Mouse (Mus musculus) forebrain, postnatal 0 days (tissue): ENCODE measurements around the gene Ano7. TPM values are rescaled to one million over a fixed set of nuclear protein-coding genes. Genes with fewer than 3 reads are reported as not detected.

Source experiments
- ATAC-seq: fragments of 200-750 bp; cut with Nextera tagmentation; 2 replicates; pipeline ENCODE4 v1.8.0; 2017; ENCODE audit warnings: mild to moderate bottlenecking, moderate library complexity
- DNase-seq: peaks from one replicate; pipeline ENCODE4 v3.0.0-alpha.2; 2015
- H3K27ac ChIP-seq: fragments of 300-500 bp; sonication (generic); 2 replicates; pipeline ENCODE4 v1.5.1; 2014; ENCODE audit warnings: low read depth, mild to moderate bottlenecking, antibody characterized with exemption, low read length, moderate library complexity, mixed read lengths
- H3K27me3 ChIP-seq: fragments of 300-500 bp; sonication (generic); 2 replicates; pipeline ENCODE4 v1.6.1; 2014; ENCODE audit warnings: mild to moderate bottlenecking, low read length, mixed read lengths; ENCODE audit not compliant: insufficient read depth
- H3K36me3 ChIP-seq: fragments of 300-500 bp; sonication (generic); 2 replicates; pipeline ENCODE4 v1.6.1; 2014; ENCODE audit warnings: mild to moderate bottlenecking, moderate library complexity; ENCODE audit not compliant: insufficient read depth
- H3K4me1 ChIP-seq: fragments of 300-500 bp; sonication (generic); 2 replicates; pipeline ENCODE4 v1.6.1; 2014; ENCODE audit warnings: antibody characterized with exemption; ENCODE audit not compliant: insufficient read depth
- H3K4me2 ChIP-seq: fragments of 300-500 bp; sonication (generic); 2 replicates; pipeline ENCODE4 v1.6.1; 2014; ENCODE audit warnings: low read depth, mild to moderate bottlenecking, moderate library complexity
- H3K4me3 ChIP-seq: fragments of 300-500 bp; sonication (generic); 2 replicates; pipeline ENCODE4 v1.5.1; 2014; ENCODE audit warnings: low read depth, low read length, mixed read lengths
- H3K9ac ChIP-seq: fragments of 300-500 bp; sonication (generic); 2 replicates; pipeline ENCODE4 v1.6.1; 2014; ENCODE audit warnings: mild to moderate bottlenecking
- H3K9me3 ChIP-seq: fragments of 300-500 bp; sonication (generic); 2 replicates; pipeline ENCODE4 v1.6.1; 2016; ENCODE audit warnings: low read length
- CTCF ChIP-seq: sonication (generic); IDR thresholded peaks from 2 replicates; pipeline ENCODE4 v1.5.1; 2016; ENCODE audit warnings: antibody characterized with exemption, control low read depth, low read depth
- WGBS: fragments of 180-500 bp; shearing (Covaris S2); extraction: QIAGEN DNeasy Blood & Tissue Kit; methylation state at CpG from one replicate; pipeline ENCODE4 v1.1.7; 2014; 5-methylcytosine and 5-hydroxymethylcytosine counted together
- polyA plus RNA-seq: library from polyadenylated mRNA; unstranded; fragments of >200 nt; fragmentation: Nextera tagmentation; extraction: Ambion mirVana; gene quantifications from 2 replicates; pipeline ENCODE4 v1.2.1, GENCODE M21; 2015
- total RNA-seq: library from RNA; depleted of rRNA; stranded (reverse); fragments of >200 nt; gene quantifications from 2 replicates; pipeline ENCODE4 v1.2.3, GENCODE M21; 2014

Ano7 gene
- total and polyA plus RNA-seq, 2 experiments from 2014 or later, result 0.59 to 1.7 TPM

DNA sequence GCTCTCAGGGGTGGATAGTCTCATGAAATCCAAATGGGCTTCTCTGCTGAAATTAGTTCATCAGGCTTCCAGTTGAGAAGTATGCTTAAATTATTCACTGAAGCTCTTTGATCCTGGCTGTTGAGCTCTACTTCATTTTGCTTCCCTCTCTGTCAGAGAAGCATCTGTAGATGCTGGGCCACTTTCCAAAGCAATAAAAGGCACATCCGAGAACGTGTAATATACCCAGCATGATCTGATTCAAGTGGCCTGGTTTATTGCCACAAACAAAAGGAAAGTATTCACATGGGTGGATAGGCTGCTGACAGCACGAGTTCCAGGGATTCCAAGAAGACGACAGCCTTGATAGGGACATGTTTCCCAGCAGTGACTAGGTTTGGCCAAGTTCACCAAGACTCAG is 24.0 kb upstream of the Ano7 start:
- Histone ChIP-seq H3K4me2 (no peak overlapping the region), H3K27me3 (no peaks in the 10 kb centered on the region), H3K9me3 (no peaks in the 10 kb centered on the region), H3K9ac (no peak overlapping the region), H3K36me3 (peaks cover 56% of the 10 kb centered on the region), H3K4me3 (no peak overlapping the region), H3K4me1 (0 out of 2 replicates have a peak, but pooled peaks cover under 1% of the 10 kb centered on the region), H3K27ac (no peak overlapping the region)
- no peak for ATAC-seq
- DNase-seq, result no peak
- 57% methylated on average over 4 of the region's 4 CpGs for WGBS
- no peak for TF ChIP-seq CTCF

DNA sequence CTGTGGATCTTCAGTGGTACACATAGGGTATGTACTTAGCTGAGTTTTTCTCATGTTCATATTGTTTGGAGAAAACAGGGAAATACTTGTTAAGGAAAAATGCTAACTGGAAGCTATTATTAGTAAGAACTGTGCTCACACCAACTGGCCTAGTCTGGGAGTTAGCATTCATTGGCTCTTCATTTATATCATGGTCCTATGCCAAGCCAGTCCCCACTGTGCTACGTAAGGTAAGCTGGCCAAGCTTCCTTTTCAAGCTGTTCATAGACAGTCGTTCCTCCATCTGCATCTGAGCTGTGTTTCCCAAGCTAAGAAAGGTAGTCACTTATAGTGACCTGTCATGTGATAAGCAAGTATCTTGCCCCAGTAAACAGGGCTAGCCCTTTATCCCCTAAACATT is 21.0 kb upstream of the Ano7 start:
- H3K27me3 ChIP-seq, result no peaks in the 10 kb centered on the region
- ATAC-seq (no peak), DNase-seq (no peak)
- no peak overlapping the region for H3K9ac ChIP-seq
- no peak for TF ChIP-seq CTCF
- peaks cover 69% of the 10 kb centered on the region for H3K36me3 ChIP-seq
- 73% methylated on average over 2 of the region's 2 CpGs for WGBS
- no peak overlapping the region for H3K4me3 ChIP-seq
- H3K9me3 ChIP-seq, result no peaks in the 10 kb centered on the region
- H3K4me2 ChIP-seq, result no peak overlapping the region
- no peaks in the 10 kb centered on the region for H3K4me1 ChIP-seq
- H3K27ac ChIP-seq, result no peak overlapping the region

DNA sequence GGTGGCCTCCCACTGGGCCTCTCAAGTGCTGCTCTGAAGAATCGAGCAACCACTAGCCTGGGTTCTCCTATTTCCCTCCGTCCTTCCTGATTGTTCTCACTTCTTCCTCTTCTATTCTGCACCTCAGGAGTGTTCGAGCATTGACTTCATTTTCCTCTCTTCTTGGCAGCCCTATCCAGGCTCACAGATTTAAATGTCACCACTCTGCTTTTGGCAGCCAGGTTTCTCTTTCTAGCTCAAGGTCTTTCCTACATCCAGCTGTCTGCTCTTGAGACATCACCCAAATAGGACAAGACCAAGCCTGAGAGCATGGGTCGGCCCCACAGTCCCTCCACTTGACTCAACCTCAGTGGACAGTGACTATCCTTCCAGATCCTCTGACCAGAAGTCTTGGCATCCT is 11.1 kb upstream of the Ano7 start:
- Histone ChIP-seq H3K36me3 (peaks cover 68% of the 10 kb centered on the region), H3K9ac (no peak overlapping the region)
- no peak for TF ChIP-seq CTCF

DNA sequence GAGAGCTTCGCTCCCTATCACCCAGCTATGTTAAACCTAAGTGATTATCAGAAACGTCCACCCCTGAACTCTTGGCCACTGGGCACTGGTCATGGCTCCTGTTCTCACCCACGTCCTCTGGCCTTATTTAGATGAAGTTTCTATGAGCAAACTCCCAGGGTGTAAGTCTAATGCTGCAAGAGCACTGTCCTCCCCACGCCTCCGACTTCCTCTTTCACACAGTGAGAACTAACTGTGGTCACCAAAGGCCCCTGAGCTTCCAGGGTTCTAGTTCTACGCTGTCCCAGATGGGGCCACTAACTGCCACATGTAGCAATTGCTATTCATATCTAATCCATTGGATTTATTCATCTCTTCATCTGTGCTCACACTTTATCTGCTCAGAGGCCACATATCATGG is 8.1 kb upstream of the Ano7 start:
- H3K27me3 ChIP-seq, result no peaks in the 10 kb centered on the region
- H3K27ac ChIP-seq, result no peak overlapping the region
- H3K9ac ChIP-seq, result no peak overlapping the region
- no peaks in the 10 kb centered on the region for H3K4me1 ChIP-seq
- no peak overlapping the region for H3K4me2 ChIP-seq
- no peak overlapping the region for H3K4me3 ChIP-seq
- no peaks in the 10 kb centered on the region for H3K9me3 ChIP-seq
- DNase-seq (no peak), ATAC-seq (no peak)
- H3K36me3 ChIP-seq, result peaks cover 50% of the 10 kb centered on the region
- no peak for TF ChIP-seq CTCF
- WGBS, result 96% methylated on average over 6 of the region's 6 CpGs

More for the DNA sequence above, 11.1 kb upstream of the Ano7 start:
- Histone ChIP-seq H3K4me3 (no peak overlapping the region), H3K4me2 (no peak overlapping the region), H3K9me3 (no peaks in the 10 kb centered on the region), H3K27ac (no peak overlapping the region), H3K27me3 (no peaks in the 10 kb centered on the region), H3K4me1 (no peaks in the 10 kb centered on the region)
- 84% methylated on average over 4 of the region's 4 CpGs for WGBS
- ATAC-seq (no peak), DNase-seq (no peak)

DNA sequence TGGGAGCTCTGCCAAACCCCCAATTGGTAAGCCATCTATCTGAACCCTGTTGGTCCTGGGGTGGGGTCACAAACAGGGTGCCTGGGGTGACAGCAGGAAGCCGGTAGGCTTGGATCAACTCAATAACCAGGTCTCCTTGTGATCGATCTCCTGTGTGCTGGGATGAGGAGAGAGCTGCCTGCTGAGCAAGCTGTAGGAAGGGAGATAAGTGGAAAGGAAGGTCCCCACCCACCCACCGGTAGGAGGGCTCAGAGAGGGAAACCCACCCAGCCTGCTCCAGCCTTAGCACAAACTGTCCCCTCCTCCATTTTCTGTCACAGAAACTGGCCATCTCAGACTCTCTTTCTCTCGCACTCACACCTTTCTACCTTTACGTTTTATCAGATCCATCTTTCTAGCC is 3.6 kb downstream of the Ano7 start:
- TF ChIP-seq CTCF, result no peak
- WGBS, result 76% methylated on average over 5 of the region's 5 CpGs

DNA sequence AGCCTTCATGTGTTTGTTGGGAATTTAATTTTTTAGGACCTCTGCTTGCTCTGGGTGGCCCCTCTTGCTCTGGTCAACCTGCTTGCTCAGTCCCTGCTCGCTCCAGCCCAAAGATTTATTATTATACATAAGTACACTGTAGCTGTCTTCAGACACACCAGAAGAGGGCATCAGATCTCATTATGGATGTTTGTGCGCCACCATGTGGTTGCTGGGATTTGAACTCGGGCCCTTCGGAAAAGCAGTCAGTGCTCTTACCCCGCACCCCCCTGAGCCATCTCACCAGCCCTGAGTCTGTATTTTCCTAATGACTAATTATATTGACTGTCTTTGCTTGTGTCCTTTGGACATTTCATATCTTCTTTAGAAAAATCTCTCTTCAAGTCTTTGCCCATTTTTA is 5.4 kb downstream of the Ano7 start:
- DNase-seq (no peak), ATAC-seq (no peak)
- 86% methylated on average over 5 of the region's 5 CpGs for WGBS
- no peak overlapping the region for H3K9ac ChIP-seq
- no peaks in the 10 kb centered on the region for H3K4me1 ChIP-seq
- no peak overlapping the region for H3K27ac ChIP-seq
- H3K27me3 ChIP-seq, result no peaks in the 10 kb centered on the region
- H3K9me3 ChIP-seq, result no peaks in the 10 kb centered on the region
- no peak overlapping the region for H3K4me3 ChIP-seq
- no peak overlapping the region for H3K4me2 ChIP-seq
- TF ChIP-seq CTCF, result no peak
- H3K36me3 ChIP-seq, result no peaks in the 10 kb centered on the region

More for the DNA sequence above, 3.6 kb downstream of the Ano7 start:
- Histone ChIP-seq H3K9ac (no peak overlapping the region), H3K27me3 (no peaks in the 10 kb centered on the region), H3K9me3 (no peaks in the 10 kb centered on the region), H3K4me2 (no peak overlapping the region), H3K36me3 (no peaks in the 10 kb centered on the region), H3K27ac (no peak overlapping the region), H3K4me1 (no peaks in the 10 kb centered on the region), H3K4me3 (no peak overlapping the region)
- no peak for ATAC-seq
- no peak for DNase-seq

DNA sequence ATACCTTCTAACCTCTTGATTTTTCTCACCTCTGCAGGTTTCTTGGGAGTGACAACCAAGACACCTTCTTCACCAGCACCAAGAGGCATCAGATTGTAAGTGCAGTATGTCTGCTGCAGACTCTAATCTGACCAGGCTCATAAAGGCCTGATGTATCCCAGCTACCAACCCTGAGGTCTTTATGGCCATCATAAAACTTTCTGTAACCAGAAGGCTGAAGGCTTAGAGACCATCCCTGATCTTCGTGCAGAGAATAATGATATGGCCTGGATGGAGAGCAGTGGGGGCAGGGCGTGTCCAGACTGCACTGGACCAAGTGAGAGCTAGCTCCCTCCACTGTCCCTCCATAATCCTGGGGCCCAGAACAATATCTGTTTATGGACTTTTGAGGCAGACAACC is 13.5 kb downstream of the Ano7 start:
- WGBS, result 82% methylated on average over 2 of the region's 2 CpGs
- no peak for ATAC-seq
- Histone ChIP-seq H3K4me1 (no peaks in the 10 kb centered on the region), H3K9me3 (no peaks in the 10 kb centered on the region), H3K4me2 (no peak overlapping the region), H3K9ac (no peak overlapping the region), H3K27ac (no peak overlapping the region), H3K27me3 (no peaks in the 10 kb centered on the region), H3K36me3 (no peaks in the 10 kb centered on the region), H3K4me3 (no peak overlapping the region)
- no peak for DNase-seq
- TF ChIP-seq CTCF, result no peak

DNA sequence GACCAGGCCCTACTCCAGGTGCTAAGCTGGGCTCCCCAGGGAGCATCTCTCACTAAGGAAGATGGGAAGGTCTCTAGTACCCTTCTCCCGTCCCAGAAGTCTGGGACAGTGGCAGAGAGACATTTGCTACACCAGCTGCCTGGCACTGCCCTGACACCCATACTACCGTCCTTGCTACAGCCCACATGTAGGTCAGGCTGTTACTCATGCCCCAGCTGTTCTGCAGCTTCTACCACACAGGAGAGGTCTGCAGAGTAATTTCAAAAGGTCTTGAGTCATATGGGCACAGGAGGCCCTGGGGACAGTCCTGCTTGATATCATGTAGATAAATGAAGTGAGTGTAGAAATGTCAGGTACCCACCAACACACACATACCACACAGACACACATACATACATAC is 15.2 kb downstream of the Ano7 start:
- Histone ChIP-seq H3K36me3 (no peaks in the 10 kb centered on the region), H3K4me2 (no peak overlapping the region), H3K27ac (no peak overlapping the region), H3K9ac (no peak overlapping the region), H3K27me3 (no peaks in the 10 kb centered on the region), H3K4me3 (no peak overlapping the region), H3K4me1 (no peaks in the 10 kb centered on the region), H3K9me3 (no peaks in the 10 kb centered on the region)
- WGBS, result 74% methylated on average over 2 of the region's 2 CpGs
- DNase-seq, result no peak
- no peak for ATAC-seq
- TF ChIP-seq CTCF, result no peak
